Mouse (Mus musculus): ENCODE measurements around the gene Wdr64.

DNA sequence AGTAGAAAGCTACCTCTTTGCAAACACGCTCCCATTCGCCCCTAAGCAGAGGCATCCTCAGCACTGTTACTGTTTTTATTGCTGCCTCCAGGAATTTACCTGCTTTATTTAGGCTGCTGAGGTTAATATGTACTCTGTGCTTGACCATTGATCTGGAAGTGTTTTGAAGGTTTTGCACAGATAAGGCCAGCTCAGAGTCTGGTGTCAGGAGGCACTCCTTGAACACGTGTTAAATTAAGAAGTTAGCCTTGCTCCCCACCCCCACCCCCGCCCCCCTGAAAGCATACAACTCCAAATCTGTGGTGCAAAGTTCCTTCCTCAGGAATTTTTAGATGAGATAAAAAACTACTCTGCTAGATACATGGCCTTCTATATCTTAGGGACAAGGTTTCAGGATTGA, 2.8 kb downstream of the Wdr64 start:
- no peak for TF ChIP-seq TAL1 (IDR thresholded peaks at IDR 0.05; ENCODE audit: low read length)
- TF ChIP-seq GATA1 (IDR thresholded peaks at IDR 0.05; ENCODE audit: low read length), result no peak
